19 mouse cellular contexts compared by ENCODE assay signal in genomic region chr11:98555124-98555700, GRCm38 (mm10). TPM values are rescaled to one million over a fixed set of nuclear protein-coding genes. Genes with fewer than 3 reads are reported as not detected.
DNase-seq lines count a peak whose midpoint lies in the region; ATAC-seq and TF ChIP-seq lines count a peak whose summit lies in the region.
"Had no signal": no experiment of that assay in that cellular context is flagged by ENCODE, and none has a peak within 500 bp of the region (broad histone marks: within the 10 kb centered on the region; RNA-seq: fewer than 3 reads in every experiment).

No protein-coding gene starts in this region.

- no peak for ATAC-seq in lung, embryonic 14.5 days (ENCODE audit: insufficient read depth)
- no peak for ATAC-seq in stomach, postnatal 0 days (ENCODE audit: low FRiP score, low TSS enrichment)
- no peak for ATAC-seq in megakaryocyte-erythroid progenitor cell, adult 5-6 weeks (replicated peaks; ENCODE audit: low FRiP score, low TSS enrichment, poor library complexity, severe bottlenecking)
- ATAC-seq: hindbrain, embryonic 16.5 days had no signal

- peak; percentile 80 for DNase-seq in heart, adult 11 months
- DNase-seq in heart, adult 18-20 months, result no peak
- DNase-seq in lung, embryonic 14.5 days, result no peak
- DNase-seq in lung, postnatal 4 days, result no peak
- DNase-seq in MN1 (ENCODE audit: low spot score), result peak; percentile 9
- DNase-seq in stomach, postnatal 0 days (ENCODE audit: low spot score), result no peak
- no peak for DNase-seq in frontal cortex, postnatal 14 days (ENCODE audit: low spot score in 2 of 2)
- DNase-seq: adrenal gland, postnatal 14 days; cerebellum, adult 11 months; kidney, postnatal 4 days; liver, embryonic 13.5 days; thymus, adult 2 months had no signal

- peaks cover 2% of the 10 kb centered on the region for H3K27me3 ChIP-seq in lung, embryonic 14.5 days (ENCODE audit: insufficient read depth, low read length)
- peaks cover 3% of the 10 kb centered on the region; the same call in 1 of the 2 replicates for H3K27me3 ChIP-seq in stomach, postnatal 0 days (ENCODE audit: control insufficient read depth, insufficient read depth, low read length)

- TF ChIP-seq CTCF in lung, embryonic 14.5 days (IDR thresholded peaks at IDR 0.05; ENCODE audit: low read depth), result peak; percentile 21; the same call in 1 of the 2 replicates
- peak; percentile 71 for TF ChIP-seq CTCF in stomach, postnatal 0 days (IDR thresholded peaks at IDR 0.05; ENCODE audit: low read depth)

- no peak for TF ChIP-seq EP300 in stomach, postnatal 0 days (optimal IDR thresholded peaks at IDR 0.05)

- WGBS in lung, embryonic 14.5 days, result 63% methylated on average over 12 of the region's 12 CpGs
- 57% methylated on average over 12 of the region's 12 CpGs for WGBS in stomach, postnatal 0 days

- H3K27ac ChIP-seq in lung, embryonic 14.5 days (ENCODE audit: low read depth), result no peak overlapping the region
- H3K27ac ChIP-seq in stomach, postnatal 0 days (replicated peaks), result no peak overlapping the region
- H3K27ac ChIP-seq: liver, embryonic 13.5 days had no signal

- H3K4me1 ChIP-seq in lung, embryonic 14.5 days (ENCODE audit: insufficient read depth), result no peaks in the 10 kb centered on the region; the same call in 1 of the 2 replicates
- H3K4me1 ChIP-seq in stomach, postnatal 0 days (replicated peaks; ENCODE audit: control insufficient read depth, insufficient read depth), result no peaks in the 10 kb centered on the region

- no peak overlapping the region for H3K4me2 ChIP-seq in lung, embryonic 14.5 days
- no peak overlapping the region for H3K4me2 ChIP-seq in stomach, postnatal 0 days (replicated peaks; ENCODE audit: low read depth)
- H3K4me2 ChIP-seq: liver, embryonic 13.5 days had no signal

- no peaks in the 10 kb centered on the region for H3K9me3 ChIP-seq in lung, embryonic 14.5 days (ENCODE audit: low read depth, low read length)
- no peaks in the 10 kb centered on the region for H3K9me3 ChIP-seq in stomach, postnatal 0 days (ENCODE audit: control insufficient read depth, low read length)
- H3K9me3 ChIP-seq: liver, embryonic 13.5 days had no signal

- H3K9ac ChIP-seq in lung, embryonic 14.5 days, result no peak overlapping the region
- H3K9ac ChIP-seq in stomach, postnatal 0 days (ENCODE audit: low read length), result no peak overlapping the region
- H3K9ac ChIP-seq: liver, embryonic 13.5 days had no signal

- no peaks in the 10 kb centered on the region for H3K36me3 ChIP-seq in lung, embryonic 14.5 days (ENCODE audit: insufficient read depth)
- H3K36me3 ChIP-seq in stomach, postnatal 0 days (ENCODE audit: control insufficient read depth, insufficient read depth, low read length), result no peaks in the 10 kb centered on the region
- H3K36me3 ChIP-seq: liver, embryonic 13.5 days had no signal

- H3K4me3 ChIP-seq in lung, embryonic 14.5 days (ENCODE audit: low read depth, low read length), result no peak overlapping the region
- H3K4me3 ChIP-seq in stomach, postnatal 0 days (ENCODE audit: low read depth, low read length), result no peak overlapping the region
- H3K4me3 ChIP-seq: liver, embryonic 13.5 days had no signal

RNA-seq across cellular contexts. Expression of gene Zpbp2, which starts 4.3 kb away (rescaled TPM):
- not detected for total RNA-seq in heart, adult 18-20 months (2021)
- polyA plus RNA-seq in lung, embryonic 14.5 days (2014; fragmentation: Nextera tagmentation; extraction: Ambion mirVana), result 0.57 TPM in 1 of 2 replicates, not detected in the other
- polyA plus RNA-seq in stomach, postnatal 0 days (2015; fragmentation: Nextera tagmentation; extraction: Ambion mirVana), result 0.10 and 0.16 TPM in 2 replicates
- 5.0 TPM in 1 of 2 replicates, not detected in the other for total RNA-seq in megakaryocyte-erythroid progenitor cell, adult 5-6 weeks (2014; fragmentation: Nextera tagmentation)
- 0.99 TPM in 1 of 2 replicates, not detected in the other for total RNA-seq in megakaryocyte-erythroid progenitor cell, adult 5-6 weeks (2017)
- total RNA-seq: adrenal gland, postnatal 14 days; gastrocnemius, adult 18-20 months had no signal

RNA-seq across cellular contexts. Expression of gene Ikzf3, which starts 9.4 kb away (rescaled TPM):
- total RNA-seq in heart, adult 18-20 months (2021), result 1 to 10 TPM in 1 of 2 experiments, under 1 TPM in 1; 0.89 to 5.0 TPM
- polyA plus RNA-seq in lung, embryonic 14.5 days (2014; fragmentation: Nextera tagmentation; extraction: Ambion mirVana), result 0.14 and 0.32 TPM in 2 replicates
- polyA plus RNA-seq in stomach, postnatal 0 days (2015; fragmentation: Nextera tagmentation; extraction: Ambion mirVana), result 0.15 and 0.19 TPM in 2 replicates
- 3.1 and 12.1 TPM in 2 replicates for total RNA-seq in megakaryocyte-erythroid progenitor cell, adult 5-6 weeks (2014; fragmentation: Nextera tagmentation)
- total RNA-seq in megakaryocyte-erythroid progenitor cell, adult 5-6 weeks (2017), result 0.46 and 1.9 TPM in 2 replicates
- polyA plus RNA-seq: heart, embryonic 14.5 days had no signal

RNA-seq across cellular contexts. Expression of gene Ormdl3, which starts 32.0 kb away (rescaled TPM):
- 10 to 100 TPM; 42.6 to 47.5 TPM for total RNA-seq in heart, adult 18-20 months (2021)
- polyA plus RNA-seq in lung, embryonic 14.5 days (2014; fragmentation: Nextera tagmentation; extraction: Ambion mirVana), result 6.6 and 6.9 TPM in 2 replicates
- polyA plus RNA-seq in stomach, postnatal 0 days (2015; fragmentation: Nextera tagmentation; extraction: Ambion mirVana), result 31.1 TPM in 2 replicates
- 28.3 and 38.6 TPM in 2 replicates for total RNA-seq in megakaryocyte-erythroid progenitor cell, adult 5-6 weeks (2014; fragmentation: Nextera tagmentation)
- 20.7 and 21.7 TPM in 2 replicates for total RNA-seq in megakaryocyte-erythroid progenitor cell, adult 5-6 weeks (2017)

RNA-seq across cellular contexts. Expression of gene Lrrc3c, which starts 42.9 kb away (rescaled TPM):
- not detected for total RNA-seq in heart, adult 18-20 months (2021)
- not detected in 2 replicates for polyA plus RNA-seq in lung, embryonic 14.5 days (2014; fragmentation: Nextera tagmentation; extraction: Ambion mirVana)
- not detected in 2 replicates for polyA plus RNA-seq in stomach, postnatal 0 days (2015; fragmentation: Nextera tagmentation; extraction: Ambion mirVana)
- total RNA-seq in megakaryocyte-erythroid progenitor cell, adult 5-6 weeks (2014; fragmentation: Nextera tagmentation), result not detected in 2 replicates
- not detected in 2 replicates for total RNA-seq in megakaryocyte-erythroid progenitor cell, adult 5-6 weeks (2017)
- total RNA-seq: adrenal gland, postnatal 14 days; ES-E14; gastrocnemius, adult 18-20 months; megakaryocyte, adult 5-6 weeks had no signal
- polyA plus RNA-seq: heart, embryonic 14.5 days; hindbrain, embryonic 16.5 days; liver, embryonic 13.5 days; spleen, adult 2 months; thymus, adult 2 months had no signal

Comparison
In these comparisons a context has a peak if more than half of its experiments do, and no peak if none do; other contexts are left out.
1. DNase-seq: peak in heart, adult 11 months (single experiment) and MN1 (single experiment); none in heart, adult 18-20 months (0 of 2), lung, embryonic 14.5 days (single experiment), lung, postnatal 4 days (0 of 2), stomach, postnatal 0 days (single experiment) and frontal cortex, postnatal 14 days (0 of 2).